Comparison of ENCODE assay signal across 18 mouse cellular contexts in genomic region chr11:120360755-120361154, GRCm38 (mm10). TPM values are rescaled to one million over a fixed set of nuclear protein-coding genes. Genes with fewer than 3 reads are reported as not detected.
DNase-seq lines count a peak whose midpoint lies in the region; ATAC-seq and TF ChIP-seq lines count a peak whose summit lies in the region.
"Had no signal": no experiment of that assay in that cellular context is flagged by ENCODE, and none has a peak within 500 bp of the region (broad histone marks: within the 10 kb centered on the region; RNA-seq: fewer than 3 reads in every experiment).

No protein-coding gene starts in this region.

- H3K9me3 ChIP-seq in hindbrain, embryonic 13.5 days, result no peaks in the 10 kb centered on the region
- H3K9me3 ChIP-seq in hindbrain, postnatal 0 days (ENCODE audit: low read length), result no peaks in the 10 kb centered on the region
- no peaks in the 10 kb centered on the region for H3K9me3 ChIP-seq in midbrain, embryonic 10.5 days (replicated peaks)
- H3K9me3 ChIP-seq in midbrain, embryonic 14.5 days (ENCODE audit: control insufficient read depth, low read length), result no peaks in the 10 kb centered on the region
- H3K9me3 ChIP-seq in heart, embryonic 12.5 days (replicated peaks), result no peaks in the 10 kb centered on the region
- H3K9me3 ChIP-seq: forebrain, embryonic 13.5 days; hindbrain, embryonic 15.5 days; liver, embryonic 15.5 days; lung, embryonic 15.5 days; stomach, embryonic 15.5 days had no signal

- 73% methylated on average over 5 of the region's 5 CpGs for WGBS in hindbrain, embryonic 13.5 days
- 70% methylated on average over 5 of the region's 5 CpGs for WGBS in hindbrain, postnatal 0 days
- WGBS in midbrain, embryonic 10.5 days, result 87% methylated on average over 5 of the region's 5 CpGs
- WGBS in midbrain, embryonic 14.5 days, result 75% methylated on average over 5 of the region's 5 CpGs
- 81% methylated on average over 5 of the region's 5 CpGs for WGBS in heart, embryonic 12.5 days

- ATAC-seq in hindbrain, embryonic 13.5 days (ENCODE audit: low FRiP score), result no peak
- no peak for ATAC-seq in hindbrain, postnatal 0 days
- ATAC-seq in midbrain, embryonic 14.5 days (ENCODE audit: low FRiP score, low TSS enrichment), result no peak
- no peak for ATAC-seq in heart, embryonic 12.5 days (ENCODE audit: insufficient number of reproducible peaks, low FRiP score)
- ATAC-seq: forebrain, embryonic 13.5 days; intestine, postnatal 0 days had no signal

- TF ChIP-seq CTCF in hindbrain, postnatal 0 days (IDR thresholded peaks at IDR 0.05; ENCODE audit: low read depth), result no peak

- H3K36me3 ChIP-seq in hindbrain, embryonic 13.5 days, result no peaks in the 10 kb centered on the region
- H3K36me3 ChIP-seq in hindbrain, postnatal 0 days (ENCODE audit: insufficient read depth, low read length), result no peaks in the 10 kb centered on the region
- H3K36me3 ChIP-seq in midbrain, embryonic 10.5 days, result no peaks in the 10 kb centered on the region
- no peaks in the 10 kb centered on the region for H3K36me3 ChIP-seq in midbrain, embryonic 14.5 days (ENCODE audit: control insufficient read depth, insufficient read depth, low read length)
- no peaks in the 10 kb centered on the region for H3K36me3 ChIP-seq in heart, embryonic 12.5 days
- H3K36me3 ChIP-seq: hindbrain, embryonic 15.5 days; liver, embryonic 15.5 days; lung, embryonic 15.5 days; stomach, embryonic 15.5 days had no signal

- H3K4me3 ChIP-seq in hindbrain, embryonic 13.5 days, result no peak overlapping the region
- no peak overlapping the region for H3K4me3 ChIP-seq in hindbrain, postnatal 0 days (ENCODE audit: low read length)
- H3K4me3 ChIP-seq in midbrain, embryonic 10.5 days, result 0 out of 2 replicates have a peak overlapping the region, but pooled peaks have one; percentile 4
- no peak overlapping the region for H3K4me3 ChIP-seq in midbrain, embryonic 14.5 days (replicated peaks; ENCODE audit: low read depth, low read length)
- H3K4me3 ChIP-seq in heart, embryonic 12.5 days, result no peak overlapping the region
- H3K4me3 ChIP-seq: forebrain, embryonic 13.5 days; hindbrain, embryonic 15.5 days; liver, embryonic 15.5 days; lung, embryonic 15.5 days; stomach, embryonic 15.5 days had no signal

- H3K27ac ChIP-seq in hindbrain, embryonic 13.5 days, result no peak overlapping the region
- H3K27ac ChIP-seq in hindbrain, postnatal 0 days, result no peak overlapping the region
- peak overlapping the region; percentile 53 for H3K27ac ChIP-seq in midbrain, embryonic 10.5 days (replicated peaks)
- H3K27ac ChIP-seq in midbrain, embryonic 14.5 days (replicated peaks; ENCODE audit: low read depth, low read length), result no peak overlapping the region
- H3K27ac ChIP-seq in heart, embryonic 12.5 days (ENCODE audit: poor library complexity, severe bottlenecking), result no peak overlapping the region
- H3K27ac ChIP-seq: forebrain, embryonic 13.5 days; hindbrain, embryonic 15.5 days; liver, embryonic 15.5 days; lung, embryonic 15.5 days; stomach, embryonic 15.5 days had no signal

- DNase-seq in adrenal gland, postnatal 36 days, result peak; percentile 59 to 63
- no peak for DNase-seq in adrenal gland, adult 18-20 months (ENCODE audit: low spot score in 2 of 2)
- DNase-seq in hindbrain, postnatal 0 days (ENCODE audit: low spot score), result no peak
- no peak for DNase-seq in midbrain, embryonic 10.5 days (ENCODE audit: low spot score)
- DNase-seq in midbrain, embryonic 14.5 days, result no peak
- DNase-seq: liver; right cerebral cortex, adult 18-20 months; thymus, postnatal 25 days had no signal

- no peak overlapping the region for H3K4me2 ChIP-seq in hindbrain, embryonic 13.5 days
- H3K4me2 ChIP-seq in hindbrain, postnatal 0 days (ENCODE audit: low read depth, low read length), result no peak overlapping the region
- no peak overlapping the region for H3K4me2 ChIP-seq in midbrain, embryonic 14.5 days (ENCODE audit: low read length)
- H3K4me2 ChIP-seq in heart, embryonic 12.5 days, result no peak overlapping the region
- H3K4me2 ChIP-seq: forebrain, embryonic 13.5 days; heart, embryonic 11.5 days; hindbrain, embryonic 15.5 days; liver, embryonic 15.5 days; lung, embryonic 15.5 days; stomach, embryonic 15.5 days had no signal

- no peaks in the 10 kb centered on the region for H3K27me3 ChIP-seq in hindbrain, embryonic 13.5 days
- no peaks in the 10 kb centered on the region for H3K27me3 ChIP-seq in hindbrain, postnatal 0 days (ENCODE audit: insufficient read depth, low read length)
- no peaks in the 10 kb centered on the region for H3K27me3 ChIP-seq in midbrain, embryonic 10.5 days (ENCODE audit: low read depth, poor library complexity, severe bottlenecking)
- no peaks in the 10 kb centered on the region for H3K27me3 ChIP-seq in midbrain, embryonic 14.5 days (ENCODE audit: control insufficient read depth, insufficient read depth, low read length)
- no peaks in the 10 kb centered on the region for H3K27me3 ChIP-seq in heart, embryonic 12.5 days (replicated peaks)
- H3K27me3 ChIP-seq: forebrain, embryonic 13.5 days; hindbrain, embryonic 15.5 days; lung, embryonic 15.5 days; stomach, embryonic 15.5 days had no signal

- peak overlapping the region; percentile 46; the same call in 1 of the 2 replicates for H3K9ac ChIP-seq in hindbrain, embryonic 13.5 days
- no peak overlapping the region for H3K9ac ChIP-seq in hindbrain, postnatal 0 days (replicated peaks; ENCODE audit: low read length)
- H3K9ac ChIP-seq in midbrain, embryonic 14.5 days (replicated peaks; ENCODE audit: low read length), result no peak overlapping the region
- no peak overlapping the region for H3K9ac ChIP-seq in heart, embryonic 12.5 days
- H3K9ac ChIP-seq: forebrain, embryonic 13.5 days; hindbrain, embryonic 15.5 days; liver, embryonic 15.5 days; lung, embryonic 15.5 days; stomach, embryonic 15.5 days had no signal

- H3K4me1 ChIP-seq in hindbrain, embryonic 13.5 days (replicated peaks), result peaks cover 42% of the 10 kb centered on the region
- peaks cover 28% of the 10 kb centered on the region for H3K4me1 ChIP-seq in hindbrain, postnatal 0 days (ENCODE audit: insufficient read depth, low read length)
- H3K4me1 ChIP-seq in midbrain, embryonic 10.5 days, result peaks cover 44% of the 10 kb centered on the region
- peaks cover 32% of the 10 kb centered on the region for H3K4me1 ChIP-seq in midbrain, embryonic 14.5 days (ENCODE audit: control insufficient read depth, insufficient read depth, low read length)
- H3K4me1 ChIP-seq in heart, embryonic 12.5 days (replicated peaks), result peaks cover 44% of the 10 kb centered on the region

RNA-seq across cellular contexts. Expression of gene Fscn2, which starts 0.6 kb away (rescaled TPM):
- under 1 TPM in 1 of 2 experiments, not detected in 1; 0.59 TPM for total RNA-seq in adrenal gland, postnatal 36 days (2021)
- under 1 TPM in 1 of 2 experiments, not detected in 1; 0.33 TPM for total RNA-seq in adrenal gland, adult 18-20 months (2021)
- 1.6 and 2.6 TPM in 2 replicates for polyA plus RNA-seq in hindbrain, embryonic 13.5 days (2015; fragmentation: Nextera tagmentation; extraction: Ambion mirVana)
- total RNA-seq in hindbrain, postnatal 0 days (2014; rRNA removed), result 3.0 and 9.0 TPM in 2 replicates
- 1.5 and 1.9 TPM in 2 replicates for polyA plus RNA-seq in hindbrain, postnatal 0 days (2015; fragmentation: Nextera tagmentation; extraction: Ambion mirVana)
- 0.61 and 0.62 TPM in 2 replicates for polyA plus RNA-seq in midbrain, embryonic 10.5 days (2016; fragmentation: Nextera tagmentation; extraction: Ambion mirVana)
- polyA plus RNA-seq in midbrain, embryonic 14.5 days (2014; fragmentation: Nextera tagmentation; extraction: Ambion mirVana), result 1.7 and 2.5 TPM in 2 replicates
- 0.17 and 0.63 TPM in 2 replicates for polyA plus RNA-seq in heart, embryonic 12.5 days (2016; fragmentation: Nextera tagmentation; extraction: Ambion mirVana)
- total RNA-seq: heart, postnatal 10 days had no signal
- polyA plus RNA-seq: liver, embryonic 15.5 days had no signal

RNA-seq across cellular contexts. Expression of gene Actg1, which starts 12.4 kb away (rescaled TPM):
- total RNA-seq in adrenal gland, postnatal 36 days (2021), result 1,000 to 10,000 TPM; 1,356 to 1,461 TPM
- total RNA-seq in adrenal gland, adult 18-20 months (2021), result 1,000 to 10,000 TPM in 1 of 2 experiments, 100 to 1,000 TPM in 1; 972 to 2,157 TPM
- 4,110 and 4,339 TPM in 2 replicates for polyA plus RNA-seq in hindbrain, embryonic 13.5 days (2015; fragmentation: Nextera tagmentation; extraction: Ambion mirVana)
- 2,410 and 2,568 TPM in 2 replicates for total RNA-seq in hindbrain, postnatal 0 days (2014; rRNA removed)
- polyA plus RNA-seq in hindbrain, postnatal 0 days (2015; fragmentation: Nextera tagmentation; extraction: Ambion mirVana), result 3,348 and 3,639 TPM in 2 replicates
- 2,836 and 2,964 TPM in 2 replicates for polyA plus RNA-seq in midbrain, embryonic 10.5 days (2016; fragmentation: Nextera tagmentation; extraction: Ambion mirVana)
- 4,502 and 4,930 TPM in 2 replicates for polyA plus RNA-seq in midbrain, embryonic 14.5 days (2014; fragmentation: Nextera tagmentation; extraction: Ambion mirVana)
- 1,404 and 1,426 TPM in 2 replicates for polyA plus RNA-seq in heart, embryonic 12.5 days (2016; fragmentation: Nextera tagmentation; extraction: Ambion mirVana)

RNA-seq across cellular contexts. Expression of gene Faap100, which starts 17.8 kb away (rescaled TPM):
- 10 to 100 TPM; 21.3 to 32.1 TPM for total RNA-seq in adrenal gland, postnatal 36 days (2021)
- 10 to 100 TPM; 15.1 to 19.7 TPM for total RNA-seq in adrenal gland, adult 18-20 months (2021)
- polyA plus RNA-seq in hindbrain, embryonic 13.5 days (2015; fragmentation: Nextera tagmentation; extraction: Ambion mirVana), result 74.6 and 82.4 TPM in 2 replicates
- total RNA-seq in hindbrain, postnatal 0 days (2014; rRNA removed), result 175 and 178 TPM in 2 replicates
- polyA plus RNA-seq in hindbrain, postnatal 0 days (2015; fragmentation: Nextera tagmentation; extraction: Ambion mirVana), result 74.6 and 76.4 TPM in 2 replicates
- 34.5 and 41.8 TPM in 2 replicates for polyA plus RNA-seq in midbrain, embryonic 10.5 days (2016; fragmentation: Nextera tagmentation; extraction: Ambion mirVana)
- 95.9 and 114 TPM in 2 replicates for polyA plus RNA-seq in midbrain, embryonic 14.5 days (2014; fragmentation: Nextera tagmentation; extraction: Ambion mirVana)
- 32.0 and 32.3 TPM in 2 replicates for polyA plus RNA-seq in heart, embryonic 12.5 days (2016; fragmentation: Nextera tagmentation; extraction: Ambion mirVana)

Comparison
In these comparisons a context has a peak if more than half of its experiments do, and no peak if none do; other contexts are left out.
1. DNase-seq: peak in adrenal gland, postnatal 36 days (2 of 2); none in adrenal gland, adult 18-20 months (0 of 2), hindbrain, postnatal 0 days (single experiment), midbrain, embryonic 10.5 days (single experiment) and midbrain, embryonic 14.5 days (single experiment).